Mouse (Mus musculus) forebrain, embryonic 11.5 days (tissue): ENCODE data around the gene Dnajc4. TPM values are rescaled to one million over a fixed set of nuclear protein-coding genes. Genes with fewer than 3 reads are reported as not detected.
"Not testable (repeated sequence)": the region's sequence is repeated elsewhere in the genome, so short reads cannot be mapped to it uniquely, and the experiment has no call there.

Experiments
- ATAC-seq: fragments of 200-750 bp; cut with Nextera tagmentation; replicated peaks from 2 replicates; pipeline ENCODE4 v1.8.0; 2017; ENCODE audit warnings: moderate TSS enrichment; ENCODE audit not compliant: low FRiP score
- DNase-seq: peaks from one replicate; pipeline ENCODE4 v3.0.0-alpha.2; 2017; ENCODE audit warnings: low spot score
- H3K27ac ChIP-seq: fragments of 300-500 bp; sonication (generic); 2 replicates; pipeline ENCODE4 v1.5.1; 2014; ENCODE audit warnings: low read depth, low read length
- H3K27me3 ChIP-seq: fragments of 300-500 bp; sonication (generic); 2 replicates; pipeline ENCODE4 v1.6.1; 2014; ENCODE audit warnings: mild to moderate bottlenecking, low read length, mixed read lengths; ENCODE audit not compliant: control insufficient read depth, insufficient read depth
- H3K36me3 ChIP-seq: fragments of 300-500 bp; sonication (generic); 2 replicates; pipeline ENCODE4 v1.6.1; 2014; ENCODE audit warnings: mild to moderate bottlenecking, low read length, moderate library complexity, mixed read lengths; ENCODE audit not compliant: control insufficient read depth, insufficient read depth
- H3K4me1 ChIP-seq: fragments of 300-500 bp; sonication (generic); replicated peaks from 2 replicates; pipeline ENCODE4 v1.6.1; 2014; ENCODE audit warnings: low read length, mixed read lengths; ENCODE audit not compliant: control insufficient read depth, insufficient read depth
- H3K4me2 ChIP-seq: fragments of 300-500 bp; sonication (generic); 2 replicates; pipeline ENCODE4 v1.6.1; 2014; ENCODE audit warnings: low read depth, mild to moderate bottlenecking, low read length, moderate library complexity, mixed read lengths; ENCODE audit not compliant: severe bottlenecking
- H3K4me3 ChIP-seq: fragments of 300-500 bp; sonication (generic); 2 replicates; pipeline ENCODE4 v1.5.1; 2014; ENCODE audit warnings: low read depth, low read length
- H3K9ac ChIP-seq: fragments of 300-500 bp; sonication (generic); 2 replicates; pipeline ENCODE4 v1.6.1; 2014; ENCODE audit warnings: low read length
- H3K9me3 ChIP-seq: fragments of 300-500 bp; sonication (generic); 2 replicates; pipeline ENCODE4 v1.6.1; 2016; ENCODE audit warnings: low read length, mixed read lengths; ENCODE audit not compliant: control insufficient read depth
- WGBS: fragments of 180-500 bp; shearing (Covaris S2); extraction: QIAGEN DNeasy Blood & Tissue Kit; methylation state at CpG from one replicate; pipeline ENCODE4 v1.1.7; 2014; 5-methylcytosine and 5-hydroxymethylcytosine counted together
- polyA plus RNA-seq: library from polyadenylated mRNA; unstranded; fragments of >200 nt; fragmentation: Nextera tagmentation; extraction: Ambion mirVana; gene quantifications from 2 replicates; pipeline ENCODE4 v1.2.1, GENCODE M21; 2014

Dnajc4 gene
- polyA plus RNA-seq, 1 experiment from 2014 or later, result 14.5 TPM

GRCm38 (mm10) chr19:6997721-6998290, 5.4 kb upstream of the Dnajc4 start:
- Histone ChIP-seq H3K9ac (no peak overlapping the region), H3K9me3 (no peaks in the 10 kb centered on the region), H3K36me3 (no peaks in the 10 kb centered on the region; the same call in 1 of the 2 replicates), H3K4me1 (peaks cover 17% of the 10 kb centered on the region), H3K4me3 (no peak overlapping the region), H3K27ac (no peak overlapping the region), H3K4me2 (no peak overlapping the region), H3K27me3 (no peaks in the 10 kb centered on the region)
- no peak for DNase-seq
- 77% methylated on average over 9 of the region's 9 CpGs for WGBS
- no peak for ATAC-seq

GRCm38 (mm10) chr19:6996006-6996405, 3.6 kb upstream of the Dnajc4 start, which contains the start of the genes Nudt22 and Trpt1:
Nudt22 (minus strand) TSS chr19:6996117.
Trpt1 (plus strand) TSS chr19:6996131.
- Histone ChIP-seq H3K27ac (peak within 1 kb of the TSS; percentile 14), H3K4me3 (peak within 1 kb of the TSS; percentile 49), H3K27me3 (no peaks in the 10 kb centered on the region), H3K9ac (peak within 1 kb of the TSS; percentile 65), H3K9me3 (no peaks in the 10 kb centered on the region), H3K4me1 (peaks cover 18% of the 10 kb centered on the region), H3K36me3 (no peaks in the 10 kb centered on the region; the same call in 1 of the 2 replicates), H3K4me2 (peak within 1 kb of the TSS; percentile 86)
- peak; percentile 77 for ATAC-seq
- WGBS, result 2% methylated on average over 24 of the region's 24 CpGs
- DNase-seq, result peak; percentile 90

GRCm38 (mm10) chr19:6995255-6995991, 3.1 kb upstream of the Dnajc4 start:
- ATAC-seq, result no peak
- H3K27ac ChIP-seq, result no peak overlapping the region; the same call in 1 of the 2 replicates

GRCm38 (mm10) chr19:6994489-6994888, 2.1 kb upstream of the Dnajc4 start:
- Histone ChIP-seq H3K4me1 (peaks cover 18% of the 10 kb centered on the region), H3K27ac (no peak overlapping the region), H3K9me3 (no peaks in the 10 kb centered on the region), H3K27me3 (no peaks in the 10 kb centered on the region), H3K4me3 (no peak overlapping the region), H3K9ac (no peak overlapping the region), H3K36me3 (no peaks in the 10 kb centered on the region), H3K4me2 (no peak overlapping the region)
- WGBS, result 88% methylated on average over 8 of the region's 8 CpGs
- DNase-seq, result no peak
- ATAC-seq, result no peak

More at GRCm38 (mm10) chr19:6995255-6995991, 3.1 kb upstream of the Dnajc4 start:
- H3K9ac ChIP-seq, result peak overlapping the region; percentile 65
- DNase-seq, result no peak
- WGBS, result 48% methylated on average over 21 of the region's 21 CpGs
- no peaks in the 10 kb centered on the region for H3K27me3 ChIP-seq
- no peaks in the 10 kb centered on the region; the same call in 1 of the 2 replicates for H3K36me3 ChIP-seq
- H3K9me3 ChIP-seq, result no peaks in the 10 kb centered on the region
- peak overlapping the region; percentile 49 for H3K4me3 ChIP-seq
- H3K4me2 ChIP-seq, result peak overlapping the region; percentile 86
- peaks cover 18% of the 10 kb centered on the region for H3K4me1 ChIP-seq

- DNase-seq (no peak), ATAC-seq (no peak)
- Histone ChIP-seq H3K27ac (no peak overlapping the region), H3K4me3 (no peak overlapping the region), H3K36me3 (no peaks in the 10 kb centered on the region), H3K9me3 (no peaks in the 10 kb centered on the region), H3K4me1 (peaks cover 18% of the 10 kb centered on the region), H3K27me3 (no peaks in the 10 kb centered on the region), H3K9ac (no peak overlapping the region), H3K4me2 (no peak overlapping the region)
- 89% methylated on average over 8 of the region's 8 CpGs for WGBS
Measured at GRCm38 (mm10) chr19:6994002-6994401, 1.6 kb upstream of the Dnajc4 start.

GRCm38 (mm10) chr19:6993011-6993770, 819 bp upstream of the Dnajc4 start:
- peak overlapping the region; percentile 94 for H3K4me2 ChIP-seq
- peak overlapping the region; percentile 52 for H3K4me3 ChIP-seq
- no peaks in the 10 kb centered on the region for H3K9me3 ChIP-seq
- H3K4me1 ChIP-seq, result peaks cover 18% of the 10 kb centered on the region
- H3K9ac ChIP-seq, result peak overlapping the region; percentile 65
- H3K27ac ChIP-seq, result peak overlapping the region; percentile 62
- no peak for ATAC-seq
- H3K27me3 ChIP-seq, result no peaks in the 10 kb centered on the region
- WGBS, result 60% methylated on average over 14 of the region's 14 CpGs
- no peaks in the 10 kb centered on the region for H3K36me3 ChIP-seq
- DNase-seq, result no peak

- not testable (repeated sequence) for DNase-seq, H3K4me2 ChIP-seq, H3K27me3 ChIP-seq, H3K27ac ChIP-seq, H3K9ac ChIP-seq, H3K9me3 ChIP-seq, H3K36me3 ChIP-seq, ATAC-seq, H3K4me3 ChIP-seq
- 91% methylated on average over 6 of the region's 6 CpGs for WGBS
- peaks cover 25% of the 10 kb centered on the region for H3K4me1 ChIP-seq
Measured at GRCm38 (mm10) chr19:6991166-6991565, 1.2 kb downstream of the Dnajc4 start.

GRCm38 (mm10) chr19:6990712-6991111, 1.7 kb downstream of the Dnajc4 start:
- ATAC-seq (no peak), DNase-seq (no peak)
- no peak overlapping the region for H3K4me2 ChIP-seq
- WGBS, result 87% methylated on average over 6 of the region's 6 CpGs
- no peaks in the 10 kb centered on the region for H3K9me3 ChIP-seq
- H3K36me3 ChIP-seq, result no peaks in the 10 kb centered on the region
- peaks cover 24% of the 10 kb centered on the region for H3K4me1 ChIP-seq
- no peak overlapping the region for H3K9ac ChIP-seq
- no peaks in the 10 kb centered on the region for H3K27me3 ChIP-seq
- H3K4me3 ChIP-seq, result no peak overlapping the region
- no peak overlapping the region for H3K27ac ChIP-seq
